Comparison of ENCODE assay signal across 13 mouse cellular contexts in genomic region chr2:74945185-74945749, GRCm38 (mm10).
"Had no signal": no experiment of that assay in that cellular context is flagged by ENCODE, and none has a peak within 500 bp of the region (broad histone marks: within the 10 kb centered on the region; RNA-seq: fewer than 3 reads in every experiment).

No protein-coding gene starts in this region.

- H3K27ac ChIP-seq: layer of hippocampus, adult 2 months; liver, embryonic 14.5 days; midbrain, embryonic 13.5 days; neural tube, embryonic 15.5 days had no signal

- H3K36me3 ChIP-seq: midbrain, embryonic 13.5 days; neural tube, embryonic 15.5 days had no signal

- H3K27me3 ChIP-seq: midbrain, embryonic 13.5 days; neural tube, embryonic 15.5 days had no signal

- H3K4me3 ChIP-seq: layer of hippocampus, adult 2 months; midbrain, embryonic 13.5 days; myocyte; neural tube, embryonic 15.5 days had no signal

- H3K4me2 ChIP-seq: midbrain, embryonic 13.5 days; neural tube, embryonic 15.5 days had no signal

- H3K4me1 ChIP-seq: midbrain, embryonic 13.5 days had no signal

- ATAC-seq: intestine, postnatal 0 days; midbrain, embryonic 13.5 days had no signal

- H3K9ac ChIP-seq: liver, embryonic 14.5 days; midbrain, embryonic 13.5 days; neural tube, embryonic 15.5 days had no signal

- H3K9me3 ChIP-seq: midbrain, embryonic 13.5 days; neural tube, embryonic 15.5 days had no signal

- DNase-seq: kidney, adult 9 months; kidney, postnatal 4 days; left cerebral cortex, postnatal 4 days; lung, adult 18-20 months; right cerebral cortex, adult 18-20 months; right cerebral cortex, postnatal 25 days; thymus, postnatal 36 days had no signal
